Mouse (Mus musculus): ENCODE data around the gene Psmd1. TPM values are rescaled to one million over a fixed set of nuclear protein-coding genes. Genes with fewer than 3 reads are reported as not detected.

Gene Psmd1
- total RNA-seq, 1 experiment: 177 TPM

- Histone ChIP-seq H3K36me3 (ENCODE audit: control insufficient read depth, insufficient read depth, low read length, poor library complexity, severe bottlenecking) (peaks cover 20% of the 10 kb centered on the region), H3K4me3 (ENCODE audit: insufficient read depth in 1 of 2, low read depth in 1 of 2, low read length in 2 of 2, poor library complexity in 1 of 2, severe bottlenecking in 1 of 2) (no peak within 1 kb of the TSS), H3K4me1 (ENCODE audit: control insufficient read depth in 2 of 2, insufficient read depth in 2 of 2, low read length in 2 of 2, poor library complexity in 1 of 2) (no peaks in the 10 kb centered on the region), H3K27ac (ENCODE audit: insufficient read depth, low read depth, low read length, poor library complexity, severe bottlenecking) (no peak within 1 kb of the TSS), H3K9ac (ENCODE audit: insufficient read depth, low read depth, low read length, poor library complexity, severe bottlenecking) (no peak within 1 kb of the TSS), H3K9me3 (ENCODE audit: control insufficient read depth, insufficient read depth, low read depth, low read length) (no peaks in the 10 kb centered on the region)
- TF ChIP-seq ZNF384 (IDR thresholded peaks at IDR 0.05; ENCODE audit: low read depth, low read length) (no peak), HCFC1 (IDR thresholded peaks at IDR 0.05; ENCODE audit: borderline replicate concordance, insufficient read depth, low read length) (no peak), ZC3H11A (IDR thresholded peaks at IDR 0.05; ENCODE audit: borderline replicate concordance, low read depth, low read length) (no peak), CHD2 (IDR thresholded peaks at IDR 0.05; ENCODE audit: low read depth, low read length) (no peak)
- no peak for DNase-seq (ENCODE audit: low read depth, low spot score)
- in situ Hi-C loops (cut with MboI; ENCODE audit: low sequenced_read_pairs in 2 of 2, unreplicated experiment in 2 of 2): no loop called here
Measured at GRCm38 (mm10) chr1:86133337-86133736, 69.2 kb downstream of the Psmd1 start, which contains the start of gene Gm21972. Gene Gm21972 (plus strand): TSS chr1:86133637.

- Histone ChIP-seq H3K27ac (ENCODE audit: insufficient read depth, low read depth, low read length, poor library complexity, severe bottlenecking) (no peak overlapping the region), H3K9me3 (ENCODE audit: control insufficient read depth, insufficient read depth, low read depth, low read length) (no peaks in the 10 kb centered on the region), H3K9ac (ENCODE audit: insufficient read depth, low read depth, low read length, poor library complexity, severe bottlenecking) (no peak overlapping the region), H3K4me3 (ENCODE audit: insufficient read depth in 1 of 2, low read depth in 1 of 2, low read length in 2 of 2, poor library complexity in 1 of 2, severe bottlenecking in 1 of 2) (no peak overlapping the region), H3K36me3 (ENCODE audit: control insufficient read depth, insufficient read depth, low read length, poor library complexity, severe bottlenecking) (peaks cover 21% of the 10 kb centered on the region), H3K4me1 (ENCODE audit: control insufficient read depth in 2 of 2, insufficient read depth in 2 of 2, low read length in 2 of 2, poor library complexity in 1 of 2) (no peaks in the 10 kb centered on the region)
- TF ChIP-seq HCFC1 (IDR thresholded peaks at IDR 0.05; ENCODE audit: borderline replicate concordance, insufficient read depth, low read length): no peak
- no peak for TF ChIP-seq ZNF384 (IDR thresholded peaks at IDR 0.05; ENCODE audit: low read depth, low read length)
- no peak for TF ChIP-seq CHD2 (IDR thresholded peaks at IDR 0.05; ENCODE audit: low read depth, low read length)
- no peak for TF ChIP-seq MAFK (IDR thresholded peaks at IDR 0.05; ENCODE audit: insufficient read depth, low read depth, low read length)
- no peak for TF ChIP-seq ZC3H11A (IDR thresholded peaks at IDR 0.05; ENCODE audit: borderline replicate concordance, low read depth, low read length)
- in situ Hi-C loops (cut with MboI; ENCODE audit: low sequenced_read_pairs in 2 of 2, unreplicated experiment in 2 of 2): no loop called here
- no peak for DNase-seq (ENCODE audit: low read depth, low spot score)
Measured at GRCm38 (mm10) chr1:86135315-86135714, 71.1 kb downstream of the Psmd1 start.

- Histone ChIP-seq H3K4me3 (ENCODE audit: insufficient read depth in 1 of 2, low read depth in 1 of 2, low read length in 2 of 2, poor library complexity in 1 of 2, severe bottlenecking in 1 of 2) (no peak overlapping the region), H3K27ac (ENCODE audit: insufficient read depth, low read depth, low read length, poor library complexity, severe bottlenecking) (no peak overlapping the region), H3K9ac (ENCODE audit: insufficient read depth, low read depth, low read length, poor library complexity, severe bottlenecking) (no peak overlapping the region), H3K4me1 (ENCODE audit: control insufficient read depth in 2 of 2, insufficient read depth in 2 of 2, low read length in 2 of 2, poor library complexity in 1 of 2) (no peaks in the 10 kb centered on the region; a peak in 1 of 4 replicates), H3K36me3 (ENCODE audit: control insufficient read depth, insufficient read depth, low read length, poor library complexity, severe bottlenecking) (peaks cover 18% of the 10 kb centered on the region), H3K9me3 (ENCODE audit: control insufficient read depth, insufficient read depth, low read depth, low read length) (no peaks in the 10 kb centered on the region)
- in situ Hi-C loops (cut with MboI; ENCODE audit: low sequenced_read_pairs in 2 of 2, unreplicated experiment in 2 of 2): no loop called here
- no peak for TF ChIP-seq CHD2 (IDR thresholded peaks at IDR 0.05; ENCODE audit: low read depth, low read length)
- TF ChIP-seq ZNF384 (IDR thresholded peaks at IDR 0.05; ENCODE audit: low read depth, low read length): no peak
- no peak for TF ChIP-seq HCFC1 (IDR thresholded peaks at IDR 0.05; ENCODE audit: borderline replicate concordance, insufficient read depth, low read length)
- TF ChIP-seq ZC3H11A (IDR thresholded peaks at IDR 0.05; ENCODE audit: borderline replicate concordance, low read depth, low read length): no peak
- no peak for TF ChIP-seq MAFK (IDR thresholded peaks at IDR 0.05; ENCODE audit: insufficient read depth, low read depth, low read length)
- DNase-seq (ENCODE audit: low read depth, low spot score): no peak
Measured at GRCm38 (mm10) chr1:86141081-86141480, 76.9 kb downstream of the Psmd1 start.

DNA sequence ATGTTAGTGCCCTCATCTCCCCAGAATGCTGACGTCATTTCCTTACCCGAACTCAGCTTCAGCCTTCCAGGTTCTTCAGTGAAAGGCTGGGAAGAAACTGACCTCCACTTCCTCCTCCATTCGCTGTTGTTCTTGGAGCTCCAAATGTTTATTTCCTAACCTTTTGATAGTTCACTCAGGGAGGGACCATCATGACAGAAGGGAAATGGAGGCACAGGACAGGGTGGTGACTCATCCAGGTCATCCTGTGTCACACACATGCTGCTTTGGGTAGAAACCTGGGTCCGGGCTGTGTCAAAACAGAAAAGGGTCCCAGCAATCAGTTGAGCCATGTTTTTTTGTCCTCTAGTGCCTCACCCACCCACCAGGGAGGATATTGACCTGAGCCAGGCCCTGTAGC lies 79.0 kb downstream of the Psmd1 start:
- Histone ChIP-seq H3K9ac (ENCODE audit: insufficient read depth, low read depth, low read length, poor library complexity, severe bottlenecking) (no peak overlapping the region), H3K36me3 (ENCODE audit: control insufficient read depth, insufficient read depth, low read length, poor library complexity, severe bottlenecking) (peaks cover 9% of the 10 kb centered on the region), H3K4me1 (ENCODE audit: control insufficient read depth in 2 of 2, insufficient read depth in 2 of 2, low read length in 2 of 2, poor library complexity in 1 of 2) (no peaks in the 10 kb centered on the region; a peak in 1 of 4 replicates), H3K27ac (ENCODE audit: insufficient read depth, low read depth, low read length, poor library complexity, severe bottlenecking) (no peak overlapping the region), H3K4me3 (ENCODE audit: insufficient read depth in 1 of 2, low read depth in 1 of 2, low read length in 2 of 2, poor library complexity in 1 of 2, severe bottlenecking in 1 of 2) (no peak overlapping the region), H3K9me3 (ENCODE audit: control insufficient read depth, insufficient read depth, low read depth, low read length) (no peaks in the 10 kb centered on the region)
- no peak for DNase-seq (ENCODE audit: low read depth, low spot score)
- TF ChIP-seq HCFC1 (IDR thresholded peaks at IDR 0.05; ENCODE audit: borderline replicate concordance, insufficient read depth, low read length): no peak
- no peak for TF ChIP-seq CHD2 (IDR thresholded peaks at IDR 0.05; ENCODE audit: low read depth, low read length)
- TF ChIP-seq ZC3H11A (IDR thresholded peaks at IDR 0.05; ENCODE audit: borderline replicate concordance, low read depth, low read length): no peak
- TF ChIP-seq MAFK (IDR thresholded peaks at IDR 0.05; ENCODE audit: insufficient read depth, low read depth, low read length): no peak
- TF ChIP-seq ZNF384 (IDR thresholded peaks at IDR 0.05; ENCODE audit: low read depth, low read length): no peak
- in situ Hi-C loops (cut with MboI; ENCODE audit: low sequenced_read_pairs in 2 of 2, unreplicated experiment in 2 of 2): no loop called here
